Mouse (Mus musculus) midbrain, embryonic 13.5 days (tissue): Measurements from ENCODE around the gene Pgls. TPM values are rescaled to one million over a fixed set of nuclear protein-coding genes. Genes with fewer than 3 reads are reported as not detected.

Experiments used
- ATAC-seq: fragments of 200-750 bp; cut with Nextera tagmentation; 2 replicates; pipeline ENCODE4 v1.8.0; 2017; ENCODE audit warnings: mild to moderate bottlenecking, moderate TSS enrichment, moderate library complexity
- H3K27ac ChIP-seq: fragments of 300-500 bp; sonication (generic); 2 replicates; pipeline ENCODE4 v1.5.1; 2015; ENCODE audit warnings: inconsistent platforms, mild to moderate bottlenecking, moderate library complexity
- H3K27me3 ChIP-seq: fragments of 300-500 bp; sonication (generic); 2 replicates; pipeline ENCODE4 v1.6.1; 2015; ENCODE audit warnings: mild to moderate bottlenecking, inconsistent platforms
- H3K36me3 ChIP-seq: fragments of 300-500 bp; sonication (generic); 2 replicates; pipeline ENCODE4 v1.6.1; 2015; ENCODE audit warnings: mild to moderate bottlenecking, inconsistent platforms
- H3K4me1 ChIP-seq: fragments of 300-500 bp; sonication (generic); replicated peaks from 2 replicates; pipeline ENCODE4 v1.6.1; 2015; ENCODE audit warnings: inconsistent platforms
- H3K4me2 ChIP-seq: fragments of 300-500 bp; sonication (generic); replicated peaks from 2 replicates; pipeline ENCODE4 v1.6.1; 2015; ENCODE audit warnings: moderate library complexity, mild to moderate bottlenecking, inconsistent platforms
- H3K4me3 ChIP-seq: fragments of 300-500 bp; sonication (generic); replicated peaks from 2 replicates; pipeline ENCODE4 v1.5.1; 2015; ENCODE audit warnings: mild to moderate bottlenecking, inconsistent platforms
- H3K9ac ChIP-seq: fragments of 300-500 bp; sonication (generic); replicated peaks from 2 replicates; pipeline ENCODE4 v1.6.1; 2015; ENCODE audit warnings: mild to moderate bottlenecking, inconsistent platforms
- H3K9me3 ChIP-seq: fragments of 300-500 bp; sonication (generic); 2 replicates; pipeline ENCODE4 v1.6.1; 2016; ENCODE audit warnings: mild to moderate bottlenecking, inconsistent platforms
- WGBS: fragments of 180-500 bp; shearing (Covaris S2); methylation state at CpG from one replicate; pipeline ENCODE4 v1.1.7; 2015; 5-methylcytosine and 5-hydroxymethylcytosine counted together
- microRNA-seq: library from miRNA; unstranded; fragments of <30 nt; microRNA quantifications from one replicate; pipeline ENCODE4, GENCODE M21; 2016
- polyA plus RNA-seq: library from polyadenylated mRNA; unstranded; fragments of >200 nt; fragmentation: Nextera tagmentation; extraction: Ambion mirVana; gene quantifications from 2 replicates; pipeline ENCODE4 v1.2.1, GENCODE M21; 2015

The Pgls gene
- polyA plus RNA-seq, 1 experiment from 2014 or later = 208 TPM

DNA sequence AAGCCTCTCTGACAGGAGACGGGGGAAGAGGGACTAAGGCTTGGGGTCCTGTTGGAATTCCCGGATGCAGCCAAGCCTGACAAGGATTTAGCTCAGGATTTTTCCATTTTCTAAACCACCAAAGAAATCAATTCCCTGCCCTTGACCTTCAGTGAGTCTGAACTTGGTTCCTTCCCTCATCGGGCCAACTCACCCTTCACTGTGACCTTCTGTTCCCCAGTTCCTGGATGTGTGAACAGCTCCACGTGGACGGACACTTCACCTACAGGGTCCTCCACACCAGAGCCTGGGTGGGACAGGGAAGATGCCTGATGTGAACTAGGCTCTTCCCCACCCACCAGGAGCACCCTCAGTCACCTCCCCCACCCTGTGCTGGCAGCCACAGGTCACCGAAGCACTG is 38.8 kb downstream of the Pgls start:
- H3K9me3 ChIP-seq = 0 out of 2 replicates have a peak, but pooled peaks cover 2% of the 10 kb centered on the region
- H3K27ac ChIP-seq = no peak overlapping the region
- ATAC-seq = no peak
- peaks cover 62% of the 10 kb centered on the region for H3K27me3 ChIP-seq
- H3K4me3 ChIP-seq = no peak overlapping the region
- H3K9ac ChIP-seq = no peak overlapping the region
- H3K36me3 ChIP-seq = peaks cover 17% of the 10 kb centered on the region
- peaks cover 26% of the 10 kb centered on the region for H3K4me1 ChIP-seq
- 88% methylated on average over 6 of the region's 6 CpGs for WGBS
- no peak overlapping the region for H3K4me2 ChIP-seq

- no peak overlapping the region for H3K4me2 ChIP-seq
- H3K9me3 ChIP-seq = 0 out of 2 replicates have a peak, but pooled peaks cover 2% of the 10 kb centered on the region
- ATAC-seq = no peak
- no peak overlapping the region for H3K4me3 ChIP-seq
- peaks cover 26% of the 10 kb centered on the region for H3K4me1 ChIP-seq
- H3K36me3 ChIP-seq = peaks cover 17% of the 10 kb centered on the region
- H3K27ac ChIP-seq = no peak overlapping the region
- H3K9ac ChIP-seq = no peak overlapping the region
- peaks cover 67% of the 10 kb centered on the region for H3K27me3 ChIP-seq
- 65% methylated on average over 2 of the region's 2 CpGs for WGBS
Measured at GRCm38 (mm10) chr8:71631897-71632296, 39.9 kb downstream of the Pgls start.

GRCm38 (mm10) chr8:71633164-71633563 is 41.2 kb downstream of the Pgls start:
- no peak overlapping the region for H3K27ac ChIP-seq
- H3K27me3 ChIP-seq = peaks cover 64% of the 10 kb centered on the region
- peaks cover 26% of the 10 kb centered on the region for H3K4me1 ChIP-seq
- H3K4me3 ChIP-seq = no peak overlapping the region
- 0 out of 2 replicates have a peak, but pooled peaks cover 2% of the 10 kb centered on the region for H3K9me3 ChIP-seq
- ATAC-seq = no peak
- peaks cover 17% of the 10 kb centered on the region for H3K36me3 ChIP-seq
- H3K9ac ChIP-seq = no peak overlapping the region
- 12% methylated on average over 19 of the region's 22 CpGs for WGBS
- no peak overlapping the region for H3K4me2 ChIP-seq

GRCm38 (mm10) chr8:71633981-71634667 is 42.1 kb downstream of the Pgls start:
- H3K4me2 ChIP-seq = peak overlapping the region; percentile 40
- H3K36me3 ChIP-seq = peaks cover 23% of the 10 kb centered on the region
- H3K4me3 ChIP-seq = 0 out of 2 replicates have a peak overlapping the region, but pooled peaks have one; percentile 8
- H3K9me3 ChIP-seq = 0 out of 2 replicates have a peak, but pooled peaks cover 2% of the 10 kb centered on the region
- peak overlapping the region; percentile 69 for H3K27ac ChIP-seq
- no peak overlapping the region for H3K9ac ChIP-seq
- H3K27me3 ChIP-seq = peaks cover 68% of the 10 kb centered on the region
- ATAC-seq = peak; percentile 27; the same call in 1 of the 2 replicates
- WGBS = 3% methylated on average over 26 of the region's 26 CpGs
- H3K4me1 ChIP-seq = peaks cover 18% of the 10 kb centered on the region

- Histone ChIP-seq H3K27me3 (peaks cover 46% of the 10 kb centered on the region), H3K4me2 (no peak overlapping the region), H3K4me1 (peaks cover 8% of the 10 kb centered on the region), H3K27ac (no peak overlapping the region), H3K4me3 (no peak overlapping the region), H3K9me3 (0 out of 2 replicates have a peak, but pooled peaks cover 2% of the 10 kb centered on the region), H3K9ac (no peak overlapping the region), H3K36me3 (peaks cover 39% of the 10 kb centered on the region)
- no peak for ATAC-seq
- 68% methylated on average over 8 of the region's 8 CpGs for WGBS
Measured at GRCm38 (mm10) chr8:71637149-71638095, 45.4 kb downstream of the Pgls start.

DNA sequence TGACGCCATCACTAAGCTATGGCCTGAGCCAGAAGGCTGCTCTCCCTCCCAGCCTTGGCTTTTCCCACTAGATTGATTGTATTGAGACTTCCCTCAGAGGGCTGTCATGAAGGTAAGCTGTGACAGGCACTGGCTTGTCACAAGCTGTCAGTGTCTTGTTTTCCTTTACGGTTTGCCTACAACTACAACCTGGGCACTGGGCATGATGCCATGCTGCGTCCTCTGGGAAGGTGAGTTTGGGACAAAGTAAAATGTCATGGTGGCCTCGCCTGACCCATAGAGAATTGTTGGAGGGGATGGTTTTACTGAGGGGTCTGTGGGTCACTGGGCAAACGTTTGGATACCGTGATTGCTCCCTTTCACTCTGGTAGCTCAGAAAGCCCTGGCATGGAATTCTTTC is 46.3 kb downstream of the Pgls start:
- Histone ChIP-seq H3K4me3 (no peak overlapping the region), H3K9ac (no peak overlapping the region), H3K36me3 (peaks cover 39% of the 10 kb centered on the region), H3K4me2 (no peak overlapping the region), H3K27ac (no peak overlapping the region), H3K27me3 (peaks cover 37% of the 10 kb centered on the region), H3K4me1 (peaks cover 8% of the 10 kb centered on the region), H3K9me3 (no peaks in the 10 kb centered on the region)
- WGBS = 76% methylated on average over 6 of the region's 6 CpGs
- ATAC-seq = no peak

- peaks cover 29% of the 10 kb centered on the region for H3K27me3 ChIP-seq
- H3K4me2 ChIP-seq = no peak overlapping the region
- H3K36me3 ChIP-seq = peaks cover 47% of the 10 kb centered on the region
- no peaks in the 10 kb centered on the region for H3K9me3 ChIP-seq
- H3K4me1 ChIP-seq = peaks cover 5% of the 10 kb centered on the region
- ATAC-seq = no peak
- WGBS = 93% methylated on average over 4 of the region's 4 CpGs
- no peak overlapping the region for H3K9ac ChIP-seq
- H3K27ac ChIP-seq = no peak overlapping the region
- H3K4me3 ChIP-seq = no peak overlapping the region
Measured at GRCm38 (mm10) chr8:71639318-71639717, 47.3 kb downstream of the Pgls start.

DNA sequence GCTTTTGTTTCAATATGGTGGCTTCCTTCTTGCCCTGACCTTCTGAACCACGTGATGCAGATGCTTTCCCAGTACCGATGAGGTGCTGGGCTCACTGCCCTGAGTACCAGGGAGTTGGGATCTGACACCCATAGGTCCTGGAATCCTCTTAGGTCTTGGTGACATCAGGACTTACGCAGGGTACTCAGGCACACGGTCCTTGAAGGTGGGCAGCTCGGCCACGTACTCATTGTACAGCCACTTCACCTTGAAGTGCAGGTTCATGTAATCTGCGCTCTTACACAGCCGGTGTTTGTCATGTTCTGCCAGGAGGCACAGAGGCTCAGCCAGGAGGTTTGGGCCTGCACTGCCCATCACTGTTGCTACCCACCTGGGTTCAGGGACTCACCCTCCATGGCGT is 53.5 kb downstream of the Pgls start:
- no peak overlapping the region for H3K4me2 ChIP-seq
- H3K4me1 ChIP-seq = no peaks in the 10 kb centered on the region
- no peak overlapping the region for H3K4me3 ChIP-seq
- no peak for ATAC-seq
- H3K9ac ChIP-seq = no peak overlapping the region
- H3K27me3 ChIP-seq = no peaks in the 10 kb centered on the region
- no peak overlapping the region for H3K27ac ChIP-seq
- H3K36me3 ChIP-seq = peaks cover 82% of the 10 kb centered on the region
- 83% methylated on average over 9 of the region's 9 CpGs for WGBS
- no peaks in the 10 kb centered on the region for H3K9me3 ChIP-seq

Small RNAs within 50 kb of the gene (microRNA-seq; reads per million reads assigned to microRNA genes)
- gene Mir6769b = 2.5 reads per million, percentile 7 among the genes with 10 or more reads in this experiment

Other genes starting within 250 kb of the Pgls start
- 108 and 109 TPM in 2 replicates for gene Use1, start 225.3 kb upstream of the Pgls start, polyA plus RNA-seq
- gene Ocel1, start 220.9 kb upstream of the Pgls start, polyA plus RNA-seq = 4.9 and 5.3 TPM in 2 replicates
- gene Nr2f6, start 210.2 kb upstream of the Pgls start, polyA plus RNA-seq = 17.0 and 21.7 TPM in 2 replicates
- gene Ushbp1, start 196.4 kb upstream of the Pgls start, polyA plus RNA-seq = 4.8 and 5.4 TPM in 2 replicates
- gene Babam1, start 195.3 kb upstream of the Pgls start, polyA plus RNA-seq = 83.7 and 96.9 TPM in 2 replicates
- 14.9 and 16.1 TPM in 2 replicates for gene Ankle1, start 186.2 kb upstream of the Pgls start, polyA plus RNA-seq
- gene Abhd8, start 128.5 kb upstream of the Pgls start, polyA plus RNA-seq = 114 and 133 TPM in 2 replicates
- gene Mrpl34, start 127.2 kb upstream of the Pgls start, polyA plus RNA-seq = 242 TPM in 2 replicates
- 197 TPM in 2 replicates for gene Dda1, start 123.0 kb upstream of the Pgls start, polyA plus RNA-seq
- gene Ano8, start 106.2 kb upstream of the Pgls start, polyA plus RNA-seq = 5.3 and 9.3 TPM in 2 replicates
- gene Gtpbp3, start 104.1 kb upstream of the Pgls start, polyA plus RNA-seq = 11.6 and 13.2 TPM in 2 replicates
- gene Plvap, start 80.4 kb upstream of the Pgls start, polyA plus RNA-seq = 8.0 and 10.2 TPM in 2 replicates
- 0.11 TPM in 1 of 2 replicates, not detected in the other for gene Ccdc194, start 66.5 kb upstream of the Pgls start, polyA plus RNA-seq
- 9.8 and 10.9 TPM in 2 replicates for gene Bst2, start 54.7 kb upstream of the Pgls start, polyA plus RNA-seq
- 51.7 and 62.3 TPM in 2 replicates for gene Mvb12a, start 49.3 kb upstream of the Pgls start, polyA plus RNA-seq
- gene Tmem221, start 33.3 kb upstream of the Pgls start, polyA plus RNA-seq = not detected in 2 replicates
- not detected in 2 replicates for gene Nxnl1, start 25.6 kb upstream of the Pgls start, polyA plus RNA-seq
- gene Slc27a1, start 23.3 kb upstream of the Pgls start, polyA plus RNA-seq = 53.7 and 58.7 TPM in 2 replicates
- gene Fam129c, start 5.5 kb downstream of the Pgls start, polyA plus RNA-seq = 4.4 and 7.5 TPM in 2 replicates
- gene Colgalt1, start 18.8 kb downstream of the Pgls start, polyA plus RNA-seq = 51.1 and 51.3 TPM in 2 replicates
- gene Unc13a, start 79.6 kb downstream of the Pgls start, polyA plus RNA-seq = 17.1 and 18.5 TPM in 2 replicates
- 2.5 and 2.7 TPM in 2 replicates for gene Jak3, start 84.1 kb downstream of the Pgls start, polyA plus RNA-seq
- gene Insl3, start 97.0 kb downstream of the Pgls start, polyA plus RNA-seq = 0.70 and 0.79 TPM in 2 replicates
- 0.28 and 0.31 TPM in 2 replicates for gene B3gnt3, start 109.6 kb downstream of the Pgls start, polyA plus RNA-seq
- gene Fcho1, start 133.5 kb downstream of the Pgls start, polyA plus RNA-seq = 63.9 and 65.5 TPM in 2 replicates